Mouse (Mus musculus): ENCODE measurements at regions not wholly inside any gene's neighbourhood (a gene's known extent, or its start where the extent isn't known, plus 50 kb on each side); places are given as distances from the start of the nearest gene placed in this dataset.

DNA sequence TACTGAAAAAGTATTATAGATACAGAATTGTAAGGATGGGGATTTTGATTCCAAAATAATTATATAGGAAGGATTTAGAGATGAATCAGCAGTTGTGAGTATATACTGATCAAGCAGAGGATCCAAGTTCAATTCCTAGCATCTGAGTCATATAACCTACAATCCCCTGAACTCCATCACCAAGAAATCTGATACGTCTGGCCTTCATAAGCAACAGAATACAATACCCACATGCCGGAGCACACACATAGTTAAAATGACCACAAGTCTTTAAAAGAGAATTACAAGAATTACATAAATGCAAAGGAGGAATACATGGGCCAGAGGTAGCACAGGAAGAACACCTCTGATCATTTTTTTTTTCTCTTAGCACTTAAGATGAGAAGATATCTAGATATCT lies 847.7 kb downstream of the D3Ertd751e start:
- DNase-seq (ENCODE audit: low spot score in 2 of 2): no peak

DNA sequence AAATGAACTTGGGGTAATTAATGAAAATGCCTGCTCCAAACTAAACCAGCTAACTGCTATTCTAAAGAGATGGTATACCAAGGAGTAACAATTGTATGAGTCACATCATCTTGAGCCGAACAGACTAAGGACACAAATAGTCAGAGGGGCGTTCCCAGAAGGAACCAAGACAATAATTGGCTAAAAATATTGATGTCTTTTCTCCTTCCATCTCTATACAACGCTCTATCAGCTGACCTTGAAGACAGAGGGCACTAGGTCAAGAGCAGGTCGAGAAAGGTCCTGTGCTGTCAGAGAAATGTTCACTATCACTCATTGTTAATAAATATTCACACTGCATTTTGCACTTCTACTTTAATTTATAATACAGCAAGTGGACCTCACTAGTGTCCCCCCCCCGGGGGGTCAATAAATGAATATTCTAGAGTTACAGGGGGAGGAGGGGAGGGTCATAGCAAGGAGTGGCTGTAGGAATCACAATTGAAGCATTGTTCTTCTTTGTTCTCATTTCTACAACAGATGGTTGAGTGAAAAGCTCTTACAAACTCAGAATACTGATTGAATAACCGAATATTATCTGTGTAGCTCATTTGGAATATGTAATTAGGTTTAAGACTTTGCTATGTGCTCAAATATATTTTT lies 851.5 kb downstream of the D3Ertd751e start:
- no peak for DNase-seq (ENCODE audit: low spot score in 2 of 2)

DNA sequence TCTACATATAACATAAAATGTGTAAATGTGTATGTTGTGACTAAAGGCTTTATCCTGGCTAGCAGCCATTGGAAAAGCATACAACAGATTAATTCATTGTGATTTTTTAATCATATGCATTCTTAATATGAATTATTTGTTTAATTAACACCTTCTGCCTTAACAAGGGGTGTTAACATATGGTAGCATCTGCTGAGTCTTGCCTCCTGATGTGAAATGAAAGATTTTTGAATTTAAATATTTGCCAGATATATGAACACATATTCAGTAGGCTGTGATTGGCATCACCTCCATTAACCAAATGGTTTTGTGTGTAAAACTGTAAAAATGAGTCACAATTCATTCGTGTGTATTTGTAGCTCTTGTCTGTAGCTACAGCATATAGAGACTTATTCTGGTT lies 854.3 kb downstream of the D3Ertd751e start:
- no peak for DNase-seq (ENCODE audit: low spot score in 2 of 2)

All from left cerebral cortex, adult 8-10 months (tissue).